Mouse (Mus musculus) adrenal gland, postnatal 10 days (tissue): ENCODE data around the gene Rad51b. TPM values are rescaled to one million over a fixed set of nuclear protein-coding genes. Genes with fewer than 3 reads are reported as not detected.
A peak's percentile ranks its signal among the peaks of the same experiment; 100 is the strongest.

Experiments used
- DNase-seq: peaks from one replicate; pipeline ENCODE4 v3.0.0; 2021; ENCODE audit warnings: mixed read lengths
- total RNA-seq, 2 experiments: library from RNA; stranded (reverse); gene quantifications; 2 replicates each; pipeline ENCODE4 v1.2.3; 2021

Gene Rad51b
- total RNA-seq, 2 experiments from 2014 or later, result 1.6 to 3.0 TPM

DNA sequence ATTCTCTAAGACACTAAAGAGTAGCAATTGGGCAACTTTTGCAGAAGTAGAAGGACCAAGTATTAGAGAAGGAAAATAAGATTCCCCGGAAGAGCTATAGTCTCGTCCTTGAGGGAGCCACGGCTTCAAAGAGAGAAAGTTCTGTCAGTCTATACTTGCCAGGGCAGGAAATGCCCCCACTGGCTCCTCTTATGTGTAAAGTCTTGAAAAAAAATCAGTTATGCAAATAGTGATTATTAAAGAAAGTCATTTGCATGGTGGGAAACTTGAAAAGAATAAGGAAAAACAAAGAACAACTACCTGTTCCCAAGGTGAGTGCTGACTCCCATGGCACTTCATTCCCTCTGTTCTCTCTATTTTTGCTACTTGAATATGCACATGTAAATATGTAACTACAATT lies 140.5 kb downstream of the Rad51b start:
- no peak for DNase-seq

DNA sequence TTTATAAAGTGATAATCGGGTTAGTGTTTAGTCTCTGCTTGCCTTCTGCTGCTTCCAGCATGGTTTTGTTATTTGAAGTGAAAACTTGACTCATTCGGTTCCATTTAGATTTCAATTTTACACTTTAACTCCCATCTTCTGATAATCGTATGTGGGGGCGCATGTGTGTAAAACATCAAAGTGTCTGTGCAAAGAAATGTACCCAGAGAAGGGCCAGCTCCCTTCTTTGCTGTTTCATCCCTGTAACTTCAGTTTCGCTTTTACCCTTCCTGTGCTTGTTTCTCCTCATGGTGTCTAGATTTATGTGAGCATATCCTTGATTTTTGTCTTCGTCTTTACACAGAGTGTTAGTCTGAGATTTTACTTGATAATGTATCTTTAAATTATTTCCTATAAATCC lies 142.9 kb downstream of the Rad51b start:
- no peak for DNase-seq

DNA sequence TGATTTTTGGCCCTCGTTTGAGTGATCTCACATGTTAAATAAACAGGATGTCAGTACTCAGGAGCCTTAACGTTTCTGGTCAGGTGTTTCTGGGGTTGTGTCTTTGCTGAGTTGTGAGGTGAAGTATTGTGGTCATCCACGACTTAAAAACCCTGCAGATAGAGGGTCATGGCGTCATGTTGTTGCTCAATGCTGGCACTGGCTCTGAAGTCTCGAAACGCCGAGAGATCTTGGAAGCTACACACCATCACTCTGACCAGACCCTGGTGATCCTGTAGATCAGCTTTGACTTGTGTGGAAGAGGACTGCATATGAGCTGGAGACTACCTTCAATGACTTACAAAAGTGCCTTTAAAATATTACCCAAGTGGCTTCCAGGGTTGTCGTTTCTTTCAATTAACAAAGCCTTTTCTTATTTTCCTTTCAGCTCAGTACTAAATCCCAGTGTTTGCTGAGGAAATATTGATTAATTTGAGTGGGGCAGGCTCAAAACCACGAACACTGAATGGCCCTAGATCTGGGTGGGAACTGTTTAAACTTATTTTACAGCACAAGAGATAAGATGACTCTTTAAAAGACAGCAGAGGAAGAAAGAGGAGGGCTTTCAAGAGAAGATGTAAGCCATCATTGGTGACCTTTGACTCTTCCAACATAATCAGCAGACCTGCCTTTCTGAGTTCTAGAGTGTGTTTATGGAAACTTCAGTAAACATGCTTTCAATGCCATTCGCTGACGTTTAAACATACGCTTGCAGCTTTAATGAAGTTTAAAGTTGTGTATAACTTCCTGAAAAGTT lies 144.3 kb downstream of the Rad51b start:
- DNase-seq, result no peak

DNA sequence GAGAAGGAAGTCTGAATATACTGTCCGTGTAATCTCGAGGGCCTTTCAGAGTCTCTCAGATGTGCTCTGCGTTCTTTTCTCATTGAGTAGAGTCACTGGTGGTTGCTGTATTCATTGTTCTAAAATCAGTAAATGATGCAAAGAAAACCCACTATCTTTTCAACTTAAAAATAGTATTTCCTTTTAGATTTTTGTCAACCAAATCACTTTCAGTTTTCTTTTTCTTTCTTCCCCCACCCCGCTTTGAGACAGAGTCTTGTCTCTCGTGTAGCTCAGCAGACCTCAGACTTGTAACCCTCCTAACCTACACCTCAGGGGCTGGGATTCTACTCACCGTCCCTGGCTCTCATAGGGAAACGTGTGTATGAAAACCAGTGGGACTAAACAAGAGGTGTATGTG lies 145.0 kb downstream of the Rad51b start:
- DNase-seq, result no peak

- DNase-seq, result no peak
Observed at GRCm38 (mm10) chr12:79442836-79443390, 145.8 kb downstream of the Rad51b start.

DNA sequence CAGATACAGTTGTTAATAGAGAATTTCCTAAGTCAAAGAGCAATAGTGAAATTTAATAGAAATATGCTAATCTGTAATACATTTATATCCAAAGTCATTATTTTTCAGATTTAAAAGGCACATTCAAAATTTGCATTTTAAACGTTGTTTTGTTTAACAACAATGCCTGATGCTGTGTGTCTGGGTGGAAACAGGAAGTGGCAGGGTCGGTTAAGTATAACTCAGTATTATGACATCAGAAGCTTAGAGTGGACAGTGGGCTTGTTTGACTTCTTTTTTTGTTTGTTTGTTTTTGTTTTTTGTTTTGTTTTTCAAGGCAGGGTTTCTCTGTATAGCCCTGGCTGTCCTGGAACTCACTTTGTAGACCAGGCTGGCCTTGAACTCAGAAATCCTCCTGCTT lies 147.6 kb downstream of the Rad51b start:
- no peak for DNase-seq

GRCm38 (mm10) chr12:79447039-79447438 lies 150.0 kb downstream of the Rad51b start:
- DNase-seq, result no peak

GRCm38 (mm10) chr12:79449817-79450411 lies 152.8 kb downstream of the Rad51b start:
- DNase-seq, result no peak

DNA sequence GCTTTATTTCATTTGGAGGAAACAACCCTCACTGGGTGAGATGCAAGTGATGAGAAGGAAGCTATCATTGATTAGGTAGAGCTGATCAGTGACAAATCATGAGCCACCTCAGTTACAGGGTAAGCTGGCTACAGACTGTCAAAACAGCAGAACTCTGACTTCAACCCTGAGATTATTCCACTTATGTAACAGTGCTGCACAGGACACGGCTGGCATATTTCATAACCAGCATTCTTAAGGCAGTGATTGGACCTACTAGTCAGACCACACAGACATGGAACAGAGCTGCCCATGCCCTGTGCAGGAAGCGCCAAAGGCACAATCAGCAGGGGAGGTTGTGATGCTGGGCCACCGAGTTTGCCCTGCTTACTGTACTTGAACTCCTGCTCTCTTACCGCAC lies 155.8 kb downstream of the Rad51b start:
- no peak for DNase-seq

DNA sequence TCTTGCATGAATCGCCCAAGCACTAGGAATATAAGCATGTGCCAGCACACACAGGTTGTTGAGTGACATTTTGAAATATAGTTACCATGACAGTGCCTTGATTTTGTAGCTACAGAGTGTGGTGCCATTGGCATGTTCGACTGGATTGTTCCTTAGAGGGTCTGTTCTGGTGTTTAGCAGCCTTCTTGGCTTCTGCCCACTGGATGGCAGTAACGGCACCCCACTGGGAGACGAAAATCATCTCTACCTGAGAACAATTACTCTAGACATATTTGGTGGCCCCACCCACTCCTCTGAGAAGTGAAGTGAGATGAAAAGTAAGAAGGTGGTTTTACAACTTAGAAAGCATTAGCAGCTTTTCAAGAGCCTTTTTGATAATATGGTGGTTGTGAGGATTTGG lies 156.9 kb downstream of the Rad51b start:
- no peak for DNase-seq

DNA sequence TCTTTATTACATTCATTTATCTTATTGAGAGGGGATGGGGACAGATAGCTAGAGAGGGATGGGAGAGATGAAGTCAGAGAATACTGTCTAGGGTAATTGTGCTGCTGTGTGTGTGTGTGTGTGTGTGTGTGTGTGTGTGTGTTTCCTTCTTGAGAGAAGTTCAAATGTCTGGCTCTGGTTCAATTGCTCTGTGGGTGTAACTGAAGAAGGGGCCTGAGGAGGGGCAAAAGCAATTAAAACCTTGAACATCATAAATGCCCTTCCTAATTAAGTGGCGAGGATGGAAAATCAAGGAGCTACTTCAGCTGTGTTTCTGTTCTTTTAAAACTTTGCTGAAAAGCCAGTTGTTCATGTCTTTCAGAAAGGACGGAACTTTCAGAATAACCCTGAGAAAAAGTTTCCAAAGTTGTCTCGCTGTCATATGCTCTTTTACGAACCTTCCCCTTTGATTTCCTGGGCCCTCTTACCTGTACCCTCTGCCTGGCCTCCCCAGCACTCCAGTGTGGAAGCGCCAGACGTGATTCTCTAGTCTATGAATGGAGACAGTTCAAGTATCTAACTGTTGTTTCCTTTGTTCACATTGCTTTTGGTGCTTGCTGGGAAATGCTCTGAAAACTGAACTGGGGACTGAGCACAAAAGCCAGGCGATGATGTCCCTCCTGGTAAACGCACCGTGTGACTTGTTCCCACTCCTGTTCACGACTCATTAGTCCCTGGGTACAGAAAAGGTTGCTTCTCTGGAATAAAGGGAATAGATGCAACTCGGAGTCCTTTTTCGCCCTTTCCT lies 158.2 kb downstream of the Rad51b start:
- DNase-seq, result no peak

- no peak for DNase-seq
Observed at GRCm38 (mm10) chr12:79455848-79456164, 158.7 kb downstream of the Rad51b start.

GRCm38 (mm10) chr12:79456251-79456650 lies 159.2 kb downstream of the Rad51b start:
- DNase-seq, result no peak

DNA sequence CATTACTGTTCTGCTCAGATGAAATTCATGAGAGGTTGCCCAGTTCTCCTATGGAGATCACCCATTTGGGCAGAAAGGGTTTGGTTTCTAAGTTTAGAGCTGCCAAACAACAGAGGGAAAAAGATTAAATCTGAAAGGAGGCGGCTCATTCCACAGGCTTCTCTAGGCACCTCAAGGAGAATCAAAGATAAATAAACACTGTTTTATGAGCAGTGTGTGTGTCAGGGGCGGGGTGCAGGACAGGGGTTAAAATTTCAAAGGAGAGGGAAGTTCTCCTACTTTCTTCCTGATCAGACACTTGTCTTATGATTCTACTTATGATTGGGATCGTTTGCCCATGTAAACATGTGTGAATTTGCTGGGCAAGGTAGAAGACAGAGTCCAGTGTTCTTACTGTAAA lies 166.3 kb downstream of the Rad51b start:
- no peak for DNase-seq

- DNase-seq, result no peak
Observed at GRCm38 (mm10) chr12:79470113-79470512, 173.0 kb downstream of the Rad51b start.

- peak; percentile 24 for DNase-seq
Observed at GRCm38 (mm10) chr12:79471868-79472267, 174.8 kb downstream of the Rad51b start.

GRCm38 (mm10) chr12:79476413-79477046 lies 179.4 kb downstream of the Rad51b start:
- DNase-seq, result no peak

- no peak for DNase-seq
Observed at GRCm38 (mm10) chr12:79478816-79479215, 181.7 kb downstream of the Rad51b start.

GRCm38 (mm10) chr12:79485501-79485900 lies 188.4 kb downstream of the Rad51b start:
- DNase-seq, result no peak

DNA sequence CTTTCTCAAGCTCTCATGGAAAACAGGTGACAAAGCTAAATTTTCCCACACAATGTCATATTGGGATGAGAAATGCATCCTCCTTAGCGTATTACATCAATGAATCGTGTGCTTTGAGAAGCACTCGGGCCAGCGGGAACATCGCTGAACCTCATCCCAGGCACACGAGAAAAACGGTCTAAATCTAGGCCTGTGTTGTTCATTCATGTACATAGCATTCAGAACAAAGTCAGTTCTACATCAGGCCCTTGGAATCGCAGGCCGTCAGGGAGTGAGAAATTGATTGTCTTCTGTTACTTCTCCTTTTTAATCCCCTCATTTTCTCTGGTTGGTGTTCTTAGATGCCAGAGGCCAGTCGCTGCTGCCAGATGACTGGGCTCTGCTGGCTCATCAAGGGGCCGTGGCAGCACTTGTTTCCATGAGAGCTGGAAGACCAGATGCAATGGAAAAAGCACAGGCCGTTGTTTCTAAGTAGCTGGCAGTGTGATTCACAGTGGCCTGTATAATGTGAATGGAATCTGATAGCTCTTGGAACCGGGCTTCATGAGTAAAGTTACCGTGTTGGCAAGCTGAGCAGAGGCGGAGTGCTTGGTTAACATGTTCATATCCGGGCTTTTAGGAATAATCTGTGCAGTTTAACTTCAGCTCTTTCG lies 191.6 kb downstream of the Rad51b start:
- peak; percentile 41 for DNase-seq

- DNase-seq, result no peak
Observed at GRCm38 (mm10) chr12:79490626-79491025, 193.5 kb downstream of the Rad51b start.

GRCm38 (mm10) chr12:79492175-79492574 lies 195.1 kb downstream of the Rad51b start:
- no peak for DNase-seq
